Mouse (Mus musculus) lung, postnatal 4 days (tissue): ENCODE data around the gene Gm10563.
A peak's percentile ranks its signal among the peaks of the same experiment; 100 is the strongest.
"Not testable (repeated sequence)": the region's sequence is repeated elsewhere in the genome, so short reads cannot be mapped to it uniquely, and the experiment has no call there.

Source experiments
- DNase-seq, 2 experiments: peaks; one replicate each; pipeline ENCODE4 v3.0.0; 2021

Gm10563 gene

GRCm38 (mm10) chr4:155595777-155596176 is 49.4 kb downstream of the Gm10563 start:
- no peak for DNase-seq

- DNase-seq, result peak in 1 of 2 experiments; percentile 27
Observed at GRCm38 (mm10) chr4:155593780-155594179, 51.4 kb downstream of the Gm10563 start.

DNA sequence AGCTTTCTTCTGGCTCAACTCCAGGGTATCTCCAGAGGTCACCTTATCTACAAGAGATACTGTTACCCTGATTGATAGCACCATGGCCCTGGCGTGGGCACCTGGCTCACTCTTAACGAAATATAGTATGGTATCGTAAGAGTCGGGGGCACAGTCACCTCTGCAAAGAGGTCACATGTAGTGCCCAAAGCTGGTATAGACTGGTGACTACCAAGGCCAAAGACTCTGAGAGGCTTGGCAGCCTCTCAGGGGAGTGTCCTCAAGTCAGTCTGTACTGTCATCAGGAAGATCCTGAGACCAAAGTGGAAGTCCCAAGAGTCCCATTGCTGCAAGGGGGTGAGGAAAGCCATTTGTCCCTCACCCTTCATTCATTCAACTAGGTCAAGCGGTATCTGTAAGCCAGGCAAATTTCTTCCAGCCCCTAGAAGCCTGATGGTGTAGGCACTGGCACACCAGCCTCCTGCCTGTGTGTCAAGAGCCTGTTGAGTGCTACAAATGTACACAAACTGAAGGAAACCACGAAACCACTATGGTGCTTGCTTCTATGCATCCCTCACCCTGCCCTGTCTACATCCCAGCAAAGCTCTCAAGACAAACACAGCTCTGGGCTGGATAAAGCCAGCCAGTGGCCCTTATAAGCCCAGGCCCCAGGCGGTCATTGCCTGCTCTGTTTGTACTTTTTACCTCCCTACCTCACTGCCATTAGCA is 54.0 kb downstream of the Gm10563 start:
- no peak for DNase-seq

DNA sequence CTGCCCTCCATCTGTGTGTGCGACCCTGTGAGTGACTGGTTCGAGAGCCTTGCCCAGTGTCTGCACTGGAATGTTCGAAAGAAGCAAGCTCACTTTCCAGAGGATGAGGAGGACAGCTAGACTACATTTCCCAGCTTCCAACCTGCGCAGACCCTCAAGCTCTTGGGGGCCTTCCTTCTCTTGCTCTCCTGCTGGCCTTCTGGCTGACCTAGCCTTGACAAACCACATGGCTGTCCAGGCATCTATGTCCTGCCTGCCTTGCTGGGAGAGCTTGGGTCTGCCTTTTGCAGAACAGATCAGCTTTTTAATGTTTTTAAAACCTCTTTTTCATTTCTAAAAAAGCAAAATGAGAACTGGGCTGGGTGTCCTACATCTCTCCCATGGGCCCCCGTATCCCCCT is 55.9 kb downstream of the Gm10563 start:
- DNase-seq, result no peak

GRCm38 (mm10) chr4:155582279-155582905 is 62.8 kb downstream of the Gm10563 start:
- DNase-seq, result no peak

- peak in 1 of 2 experiments; percentile 69 for DNase-seq
Observed at GRCm38 (mm10) chr4:155580420-155580819, 64.8 kb downstream of the Gm10563 start.

DNA sequence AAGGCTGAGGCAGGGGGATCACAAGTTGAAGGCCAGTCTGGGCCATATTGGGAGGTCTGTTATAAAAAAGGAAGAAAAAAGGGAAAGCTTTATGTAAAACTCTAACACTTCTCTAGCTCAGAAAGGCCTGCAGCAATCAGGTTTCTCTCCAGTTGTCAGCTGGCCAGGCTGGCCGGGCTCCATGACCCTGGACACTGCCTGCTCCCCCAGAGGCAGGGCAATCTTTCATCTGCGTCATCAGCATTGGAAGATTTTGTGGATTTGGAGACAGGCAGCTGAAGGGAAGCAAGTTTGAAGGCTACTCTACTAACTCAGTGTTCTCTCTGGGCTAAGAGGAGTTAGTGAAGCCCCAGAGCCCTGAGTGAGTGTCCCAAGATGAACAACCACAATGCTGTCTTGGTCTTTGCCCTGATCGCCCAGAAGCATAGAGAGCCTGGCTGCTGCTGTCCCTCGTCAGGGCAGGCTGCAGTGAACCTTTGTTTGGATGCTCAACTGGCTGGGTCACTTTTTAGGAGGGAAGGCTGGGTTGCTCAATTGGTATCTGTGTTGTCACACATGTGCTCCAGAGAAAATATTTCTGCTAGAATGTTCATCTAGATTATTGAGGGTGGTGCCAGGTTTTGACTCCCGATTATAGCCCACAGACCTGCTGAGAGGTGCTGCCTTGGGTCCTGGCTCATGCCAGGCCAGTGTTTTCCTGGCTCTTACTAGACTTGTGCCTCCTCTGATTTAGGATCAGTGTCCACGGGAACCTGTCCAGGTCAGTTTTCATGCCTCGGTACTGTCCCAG is 66.7 kb downstream of the Gm10563 start:
- peak in 1 of 2 experiments; percentile 59 for DNase-seq

- no peak for DNase-seq
Observed at GRCm38 (mm10) chr4:155577741-155578140, 67.5 kb downstream of the Gm10563 start.

- no peak for DNase-seq
Observed at GRCm38 (mm10) chr4:155577132-155577531, 68.1 kb downstream of the Gm10563 start.

DNA sequence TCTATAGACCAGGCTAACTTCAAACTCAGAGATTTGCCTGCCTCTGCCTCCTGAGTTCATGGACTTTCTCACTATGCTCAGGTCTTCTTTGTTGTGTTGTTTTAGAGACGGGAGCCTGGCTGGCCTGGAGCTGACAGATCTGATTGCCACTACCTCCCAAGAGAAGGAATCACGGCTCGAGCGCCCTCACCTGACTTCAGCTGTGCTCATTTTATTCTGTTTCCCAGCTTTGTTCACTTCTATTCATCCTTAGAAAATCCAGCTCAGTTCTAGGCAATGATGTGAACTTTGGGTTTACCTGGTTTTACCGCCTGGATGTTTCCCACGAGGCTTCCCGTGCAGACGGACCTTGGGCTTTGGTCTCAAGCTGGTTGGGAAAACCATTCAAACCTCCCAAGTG is 69.7 kb downstream of the Gm10563 start:
- DNase-seq, result no peak

GRCm38 (mm10) chr4:155574931-155575330 is 70.3 kb downstream of the Gm10563 start:
- DNase-seq, result no peak

GRCm38 (mm10) chr4:155573876-155574275 is 71.3 kb downstream of the Gm10563 start:
- no peak for DNase-seq

GRCm38 (mm10) chr4:155573155-155573554 is 72.1 kb downstream of the Gm10563 start:
- DNase-seq, result no peak

- no peak for DNase-seq
Observed at GRCm38 (mm10) chr4:155571442-155571841, 73.8 kb downstream of the Gm10563 start.

DNA sequence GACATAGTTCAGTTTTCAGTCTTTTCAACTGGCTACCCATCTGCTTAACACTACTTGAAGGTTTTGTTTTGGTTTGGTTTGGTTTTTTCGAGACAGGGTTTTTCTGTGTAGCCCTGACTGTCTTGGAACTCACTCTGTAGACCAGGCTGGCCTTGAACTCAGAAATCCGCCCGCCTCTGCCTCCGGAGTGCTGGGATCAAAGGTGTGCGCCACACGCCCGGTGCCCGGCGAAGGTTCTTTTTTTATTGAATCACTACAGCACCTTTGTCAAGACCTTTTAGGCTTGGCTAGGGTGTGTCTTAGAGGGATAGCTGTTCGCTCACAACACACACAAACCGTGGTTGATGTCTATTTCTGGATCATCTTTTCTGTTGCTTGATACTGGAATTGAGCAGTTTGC is 74.9 kb downstream of the Gm10563 start:
- not testable (repeated sequence) for DNase-seq

- DNase-seq, result no peak
Observed at GRCm38 (mm10) chr4:155569818-155570217, 75.4 kb downstream of the Gm10563 start.

- DNase-seq, result no peak
Observed at GRCm38 (mm10) chr4:155568632-155569370, 76.4 kb downstream of the Gm10563 start.

DNA sequence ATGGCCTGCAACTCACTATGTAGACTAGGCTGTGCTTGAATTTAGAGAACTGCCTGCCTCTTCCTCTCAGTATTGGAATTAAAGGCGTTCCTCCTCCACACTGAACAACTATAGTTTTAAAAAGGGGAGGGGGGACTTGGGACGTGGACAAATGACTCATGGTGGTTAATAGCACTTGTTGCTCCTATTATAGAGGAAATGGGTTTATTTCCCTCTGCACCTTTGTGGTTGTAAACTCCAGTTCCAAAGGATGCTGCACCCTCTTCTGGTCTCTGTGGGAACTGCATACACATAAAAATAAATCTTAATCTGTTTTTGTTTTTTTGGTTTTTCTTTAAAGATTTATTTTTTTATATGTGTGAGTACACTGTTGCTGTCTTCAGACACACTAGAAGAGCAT is 77.0 kb downstream of the Gm10563 start:
- DNase-seq, result no peak

GRCm38 (mm10) chr4:155566555-155566954 is 78.7 kb downstream of the Gm10563 start:
- no peak for DNase-seq
